Mouse (Mus musculus) T-helper 2 cell (primary cell): Measurements from ENCODE around the gene Zar1.
"Not testable (repeated sequence)": the region's sequence is repeated elsewhere in the genome, so short reads cannot be mapped to it uniquely, and the experiment has no call there.

Experiments used
- in situ Hi-C: fragments of 300-600 bp; cut with MboI, MseI; formaldehyde crosslinking; loops from one replicate; pipeline ENCODE4 v1.15.1; 2025; ENCODE audit warnings: high pct_unique_total_duplicates

Zar1 gene

GRCm38 (mm10) chr5:72580970-72581332 lies at the start of gene Zar1:
Gene Zar1 (minus strand): TSS chr5:72581254.
- in situ Hi-C loops = loop anchor here (5.0 kb wide), 1 partner anchor 431 kb away; no protein-coding TSS in a partner anchor

GRCm38 (mm10) chr5:72630026-72630425 lies 49.0 kb upstream of the Zar1 start:
- in situ Hi-C loops = no loop called here

GRCm38 (mm10) chr5:72621022-72621421 lies 40.0 kb upstream of the Zar1 start:
- in situ Hi-C loops = no loop called here

GRCm38 (mm10) chr5:72617413-72617812 lies 36.4 kb upstream of the Zar1 start:
- in situ Hi-C loops = no loop called here

- in situ Hi-C loops = no loop called here
Observed at GRCm38 (mm10) chr5:72603138-72603537, 22.1 kb upstream of the Zar1 start.

GRCm38 (mm10) chr5:72601006-72601405 lies 20.0 kb upstream of the Zar1 start:
- in situ Hi-C loops = no loop called here

- in situ Hi-C loops = no loop called here
Observed at GRCm38 (mm10) chr5:72587192-72587681, 6.2 kb upstream of the Zar1 start, which contains the start of gene Gm5868. Gene Gm5868 (minus strand): TSS chr5:72587551.

- in situ Hi-C loops = not testable (repeated sequence)
Observed at GRCm38 (mm10) chr5:72586667-72587191, 5.7 kb upstream of the Zar1 start.

GRCm38 (mm10) chr5:72586122-72586521 lies 5.1 kb upstream of the Zar1 start:
- in situ Hi-C loops = not testable (repeated sequence)

- in situ Hi-C loops = loop anchor here (5.0 kb wide), 1 partner anchor 432 kb away; no protein-coding TSS in a partner anchor
Observed at GRCm38 (mm10) chr5:72580088-72580969, 725 bp downstream of the Zar1 start.

- in situ Hi-C loops = not testable (repeated sequence)
Observed at GRCm38 (mm10) chr5:72579599-72579998, 1.5 kb downstream of the Zar1 start.

- in situ Hi-C loops = loop anchor here (25.0 kb wide), 1 partner anchor 622 kb away; no protein-coding TSS in a partner anchor
Observed at GRCm38 (mm10) chr5:72565621-72566020, 15.4 kb downstream of the Zar1 start.

GRCm38 (mm10) chr5:72563183-72563582 lies 17.9 kb downstream of the Zar1 start:
- in situ Hi-C loops = loop anchor here (25.0 kb wide), 1 partner anchor 624 kb away; no protein-coding TSS in a partner anchor

GRCm38 (mm10) chr5:72560976-72561628 lies 20.0 kb downstream of the Zar1 start:
- in situ Hi-C loops = loop anchor here (25.0 kb wide), 1 partner anchor 626 kb away; no protein-coding TSS in a partner anchor

GRCm38 (mm10) chr5:72559544-72560049 lies 21.5 kb downstream of the Zar1 start, which contains the start of gene Nfxl1:
Gene Nfxl1 (minus strand): TSS chr5:72559684.
- in situ Hi-C loops = loop anchor here (25.0 kb wide), 1 partner anchor 628 kb away; no protein-coding TSS in a partner anchor

GRCm38 (mm10) chr5:72558716-72559526 lies 22.1 kb downstream of the Zar1 start:
- in situ Hi-C loops = loop anchor here (25.0 kb wide), 1 partner anchor 628 kb away; no protein-coding TSS in a partner anchor

GRCm38 (mm10) chr5:72556245-72556644 lies 24.8 kb downstream of the Zar1 start:
- in situ Hi-C loops = loop anchor here (25.0 kb wide), 1 partner anchor 631 kb away; no protein-coding TSS in a partner anchor

GRCm38 (mm10) chr5:72551209-72551608 lies 29.8 kb downstream of the Zar1 start:
- in situ Hi-C loops = loop anchor here (25.0 kb wide), 1 partner anchor 636 kb away; no protein-coding TSS in a partner anchor

- in situ Hi-C loops = no loop called here
Observed at GRCm38 (mm10) chr5:72528896-72529295, 52.2 kb downstream of the Zar1 start.
